Mouse (Mus musculus) MEL (cell line): ENCODE measurements at regions not wholly inside any gene's neighbourhood (a gene's known extent, or its start where the extent isn't known, plus 50 kb on each side); places are given as distances from the start of the nearest gene placed in this dataset.

Experiments used
- DNase-seq: peaks from one replicate; pipeline ENCODE4 v3.0.0; 2011; ENCODE audit warnings: low read depth, low spot score
- H3K27ac ChIP-seq: 2 replicates; pipeline ENCODE4 v1.5.1; 2012; ENCODE audit warnings: low read depth, mild to moderate bottlenecking, control low read depth, low read length, moderate library complexity; ENCODE audit not compliant: control insufficient read depth
- H3K27me3 ChIP-seq, 2 experiments: fragments of 150-350 bp in 1 of 2; sonication (generic) in 1 of 2; 2 replicates each; pipeline ENCODE4 v1.6.1; 2012; ENCODE audit warnings: low read length in 2 of 2, mild to moderate bottlenecking in 2 of 2, improper control_type of control experiment in 1 of 2, moderate library complexity in 1 of 2; ENCODE audit not compliant: insufficient read depth in 2 of 2, control insufficient read depth in 1 of 2
- H3K36me3 ChIP-seq, 2 experiments: 2 replicates each; pipeline ENCODE4 v1.6.1; 2012 to 2014; ENCODE audit warnings: low read length in 2 of 2, improper control_type of control experiment in 1 of 2, inconsistent platforms in 1 of 2, mild to moderate bottlenecking in 1 of 2; ENCODE audit not compliant: insufficient read depth in 2 of 2, control insufficient read depth in 1 of 2
- H3K4me1 ChIP-seq, 2 experiments: fragments of 150-350 bp in 1 of 2; sonication (generic) in 1 of 2; 2 replicates each; pipeline ENCODE4 v1.6.1; 2012; ENCODE audit warnings: low read length in 2 of 2, improper control_type of control experiment in 1 of 2, mild to moderate bottlenecking in 1 of 2; ENCODE audit not compliant: insufficient read depth in 2 of 2, control insufficient read depth in 1 of 2
- H3K4me3 ChIP-seq, 2 experiments: fragments of 150-350 bp in 1 of 2; sonication (generic) in 1 of 2; 2 replicates each; pipeline ENCODE4 v1.5.1; 2012; ENCODE audit warnings: low read depth in 2 of 2, low read length in 2 of 2, mild to moderate bottlenecking in 2 of 2, moderate library complexity in 2 of 2, control low read depth in 1 of 2, improper control_type of control experiment in 1 of 2; ENCODE audit not compliant: control insufficient read depth in 1 of 2, insufficient read depth in 1 of 2
- H3K79me2 ChIP-seq: 2 replicates; pipeline ENCODE4 v1.6.1; 2012; ENCODE audit warnings: mild to moderate bottlenecking, low read length, moderate library complexity; ENCODE audit not compliant: control insufficient read depth, poor library complexity, insufficient read depth
- H3K9ac ChIP-seq: 2 replicates; pipeline ENCODE4 v1.6.1; 2012; ENCODE audit warnings: low read depth, mild to moderate bottlenecking, control low read depth, low read length, moderate library complexity; ENCODE audit not compliant: control insufficient read depth, poor library complexity, severe bottlenecking
- H3K9me3 ChIP-seq: fragments of 150-350 bp; sonication (generic); replicated peaks from 2 replicates; pipeline ENCODE4 v1.6.1; 2012; ENCODE audit warnings: mild to moderate bottlenecking, low read length, improper control_type of control experiment, moderate library complexity; ENCODE audit not compliant: insufficient read depth
- CHD1 ChIP-seq: IDR thresholded peaks from 2 replicates; pipeline ENCODE4 v1.6.1; 2012; ENCODE audit warnings: low read depth, mild to moderate bottlenecking, inconsistent platforms, low read length, improper control_type of control experiment
- CTCF ChIP-seq, 3 experiments: IDR thresholded peaks in 2 of 3; conservative IDR thresholded peaks in 1 of 3; 2 replicates each; pipeline ENCODE4 v1.5.1; 2011 to 2012; ENCODE audit warnings: low read length in 3 of 3, low read depth in 2 of 3, mild to moderate bottlenecking in 2 of 3, improper control_type of control experiment in 1 of 3, inconsistent platforms in 1 of 3, mixed read lengths in 1 of 3, moderate library complexity in 1 of 3; ENCODE audit not compliant: control insufficient read depth in 1 of 3, insufficient read depth in 1 of 3, poor library complexity in 1 of 3, severe bottlenecking in 1 of 3
- ETS1 ChIP-seq: IDR thresholded peaks from 2 replicates; pipeline ENCODE4 v1.6.1; 2012; ENCODE audit warnings: low read depth, mild to moderate bottlenecking, inconsistent platforms, low read length, improper control_type of control experiment, moderate library complexity
- GABPA ChIP-seq: IDR thresholded peaks from 2 replicates; pipeline ENCODE4 v1.6.1; 2012; ENCODE audit warnings: low read depth, mild to moderate bottlenecking, inconsistent platforms, low read length, improper control_type of control experiment, moderate library complexity
- GATA1 ChIP-seq: IDR thresholded peaks from 2 replicates; pipeline ENCODE4 v1.6.1; 2011; ENCODE audit warnings: low read depth, low read length, improper control_type of control experiment
- MAZ ChIP-seq: IDR thresholded peaks from 2 replicates; pipeline ENCODE4 v1.6.1; 2012; ENCODE audit warnings: low read depth, mild to moderate bottlenecking, inconsistent platforms, low read length, improper control_type of control experiment
- MEF2A ChIP-seq: IDR thresholded peaks from 2 replicates; pipeline ENCODE4 v1.6.1; 2014; ENCODE audit warnings: low read depth, mild to moderate bottlenecking, inconsistent platforms, low read length, improper control_type of control experiment; ENCODE audit not compliant: poor library complexity, insufficient replicate concordance, severe bottlenecking; ENCODE audit errors: extremely low read depth
- MYB ChIP-seq: IDR thresholded peaks from 2 replicates; pipeline ENCODE4 v1.6.1; 2011; ENCODE audit warnings: mild to moderate bottlenecking, low read depth, low read length, improper control_type of control experiment
- MYC ChIP-seq: IDR thresholded peaks from 2 replicates; pipeline ENCODE4 v1.6.1; 2011; ENCODE audit warnings: low read depth, mild to moderate bottlenecking, low read length, improper control_type of control experiment, moderate library complexity
- NELFE ChIP-seq: IDR thresholded peaks from 2 replicates; pipeline ENCODE4 v1.6.1; 2011; ENCODE audit warnings: low read depth, low read length, improper control_type of control experiment
- POLR2AphosphoS2 ChIP-seq: IDR thresholded peaks from 2 replicates; pipeline ENCODE4 v1.6.1; 2011; ENCODE audit warnings: low read length, improper control_type of control experiment
- RAD21 ChIP-seq: IDR thresholded peaks from 2 replicates; pipeline ENCODE4 v1.6.1; 2011; ENCODE audit warnings: mild to moderate bottlenecking, low read depth, low read length, improper control_type of control experiment
- RCOR1 ChIP-seq: IDR thresholded peaks from 2 replicates; pipeline ENCODE4 v1.6.1; 2012; ENCODE audit warnings: low read depth, mild to moderate bottlenecking, inconsistent platforms, low read length, improper control_type of control experiment
- SIN3A ChIP-seq: IDR thresholded peaks from 2 replicates; pipeline ENCODE4 v1.6.1; 2012; ENCODE audit warnings: low read length, improper control_type of control experiment, inconsistent platforms
- TBP ChIP-seq: IDR thresholded peaks from 2 replicates; pipeline ENCODE4 v1.8.0; 2011; ENCODE audit warnings: low read depth, low read length, improper control_type of control experiment
- UBTF ChIP-seq: IDR thresholded peaks from 2 replicates; pipeline ENCODE4 v1.6.1; 2012; ENCODE audit warnings: low read depth, mild to moderate bottlenecking, inconsistent platforms, low read length, improper control_type of control experiment, moderate library complexity, borderline replicate concordance; ENCODE audit not compliant: insufficient read depth
- USF1 ChIP-seq: IDR thresholded peaks from 2 replicates; pipeline ENCODE4 v1.6.1; 2014; ENCODE audit warnings: low read depth, mild to moderate bottlenecking, inconsistent platforms, low read length, improper control_type of control experiment, moderate library complexity
- USF2 ChIP-seq, 2 experiments: IDR thresholded peaks; 2 replicates each; pipeline ENCODE4 v1.6.1; 2011 to 2012; ENCODE audit warnings: improper control_type of control experiment in 2 of 2, low read length in 2 of 2, borderline replicate concordance in 1 of 2, inconsistent platforms in 1 of 2, low read depth in 1 of 2, mild to moderate bottlenecking in 1 of 2; ENCODE audit not compliant: insufficient read depth in 1 of 2
- ZC3H11A ChIP-seq: IDR thresholded peaks from 2 replicates; pipeline ENCODE4 v1.6.1; 2012; ENCODE audit warnings: low read depth, mild to moderate bottlenecking, inconsistent platforms, low read length, improper control_type of control experiment
- ZKSCAN1 ChIP-seq: IDR thresholded peaks from 2 replicates; pipeline ENCODE4 v1.6.1; 2012; ENCODE audit warnings: low read depth, mild to moderate bottlenecking, inconsistent platforms, low read length, improper control_type of control experiment, moderate library complexity
- ZNF384 ChIP-seq: IDR thresholded peaks from 2 replicates; pipeline ENCODE4 v1.6.1; 2012; ENCODE audit warnings: low read depth, mild to moderate bottlenecking, inconsistent platforms, low read length, improper control_type of control experiment

DNA sequence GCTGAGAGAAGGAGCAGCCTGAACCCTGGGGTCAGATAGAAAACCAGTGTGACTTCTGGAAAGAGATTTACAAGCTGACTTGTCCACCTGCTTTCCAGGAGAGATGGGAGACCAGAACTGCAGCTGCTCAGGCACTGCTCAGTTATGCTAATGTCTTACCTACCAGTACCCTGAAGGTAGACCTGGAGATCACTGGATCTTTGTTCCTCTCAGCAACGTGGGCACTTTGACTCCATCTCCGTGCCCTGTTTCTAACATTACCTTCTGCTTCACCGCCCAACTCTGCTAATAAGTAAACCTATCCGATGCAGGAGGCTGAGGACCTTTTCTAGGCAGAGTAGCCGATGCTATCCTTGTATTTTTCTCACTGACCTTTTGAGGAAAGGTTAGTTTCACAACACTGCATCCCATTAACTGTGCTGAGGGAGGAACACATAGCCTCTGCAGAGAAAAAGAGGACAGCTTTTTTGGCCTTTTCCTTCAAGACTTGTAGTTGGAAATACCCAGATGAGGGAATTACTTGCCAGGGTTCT lies 490.7 kb upstream of the Camk1g start:
- H3K9ac ChIP-seq, result no peak overlapping the region
- no peak for DNase-seq
- H3K27me3 ChIP-seq, result no peaks in the 10 kb centered on the region
- no peaks in the 10 kb centered on the region for H3K36me3 ChIP-seq
- H3K4me3 ChIP-seq, result no peak overlapping the region
- no peaks in the 10 kb centered on the region for H3K79me2 ChIP-seq
- no peaks in the 10 kb centered on the region for H3K9me3 ChIP-seq
- H3K27ac ChIP-seq, result no peak overlapping the region
- TF ChIP-seq USF1 (no peak), ZNF384 (no peak), UBTF (no peak), CHD1 (no peak), CTCF (IDR thresholded peaks at IDR 0.05 in 2 of 3, conservative IDR thresholded peaks at IDR 0.05 in 1 of 3; ENCODE audit: control insufficient read depth in 1 of 3, insufficient read depth in 1 of 3, low read depth in 2 of 3, low read length in 3 of 3, poor library complexity in 1 of 3, severe bottlenecking in 1 of 3) (no peak), POLR2AphosphoS2 (no peak), SIN3A (no peak), GATA1 (no peak), GABPA (no peak), RAD21 (no peak), RCOR1 (no peak), TBP (no peak), MEF2A (no peak), MYB (no peak), NELFE (no peak), ETS1 (no peak)
- no peaks in the 10 kb centered on the region for H3K4me1 ChIP-seq

DNA sequence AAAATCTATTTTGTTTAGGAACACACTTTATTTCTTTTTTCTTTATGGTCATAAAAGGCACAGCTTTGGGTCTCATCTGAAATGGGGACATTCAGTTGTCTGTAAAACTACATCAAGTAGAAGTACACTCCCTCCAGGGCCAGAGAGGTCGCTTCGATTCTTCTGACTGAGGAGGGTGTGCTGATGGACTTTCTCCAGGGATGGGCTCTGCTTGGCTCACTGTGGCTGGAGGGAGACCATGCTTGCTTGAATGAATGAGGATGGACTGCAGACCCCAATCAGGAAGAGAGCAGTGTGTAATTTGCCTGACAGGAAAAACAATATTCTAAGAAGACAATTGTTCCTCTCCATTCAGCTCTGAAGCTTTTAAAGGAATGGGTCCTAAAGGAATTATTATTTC lies 490.3 kb upstream of the Camk1g start:
- no peak for DNase-seq
- H3K27ac ChIP-seq, result no peak overlapping the region
- no peaks in the 10 kb centered on the region for H3K27me3 ChIP-seq
- no peaks in the 10 kb centered on the region for H3K4me1 ChIP-seq
- no peak overlapping the region for H3K4me3 ChIP-seq
- no peaks in the 10 kb centered on the region for H3K79me2 ChIP-seq
- H3K36me3 ChIP-seq, result no peaks in the 10 kb centered on the region
- no peak overlapping the region for H3K9ac ChIP-seq
- TF ChIP-seq USF2 (IDR thresholded peaks at IDR 0.05; ENCODE audit: borderline replicate concordance in 1 of 2, insufficient read depth in 1 of 2, low read depth in 1 of 2, low read length in 2 of 2) (no peak), ZKSCAN1 (no peak), MAZ (no peak), ETS1 (no peak), RCOR1 (no peak), MYC (no peak), RAD21 (no peak), USF1 (no peak), ZC3H11A (no peak), NELFE (no peak)
- TF ChIP-seq, all 39 proteins: peak for 0
- H3K9me3 ChIP-seq, result no peaks in the 10 kb centered on the region
